Mouse (Mus musculus): Measurements from ENCODE around the gene Hmgcl. TPM values are rescaled to one million over a fixed set of nuclear protein-coding genes. Genes with fewer than 3 reads are reported as not detected.

Gene Hmgcl
- polyA plus RNA-seq, 1 experiment, result not detected

DNA sequence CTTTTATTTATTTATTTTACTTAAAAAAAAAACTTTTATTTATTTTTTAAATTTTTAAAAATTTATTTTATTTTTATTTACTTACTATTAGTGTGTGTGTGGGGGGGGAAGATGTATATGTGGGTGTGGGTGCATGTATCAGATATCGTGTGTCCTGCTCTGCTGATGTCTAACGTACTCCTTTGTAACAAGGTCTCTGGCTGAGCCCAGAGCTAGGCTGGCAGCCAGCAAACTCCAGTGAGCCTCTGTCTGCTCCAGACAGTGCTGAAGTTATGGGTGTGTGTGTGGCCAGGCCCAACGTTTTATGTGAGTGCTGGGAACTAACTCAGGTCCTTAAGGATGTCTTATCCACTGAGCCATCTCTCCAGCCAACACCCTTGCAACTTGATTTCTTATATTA, 34.1 kb upstream of the Hmgcl start:
- no peak for TF ChIP-seq POLR2A (IDR thresholded peaks at IDR 0.05; ENCODE audit: insufficient read depth, low read depth, low read length)
- no peak for TF ChIP-seq CTCF (IDR thresholded peaks at IDR 0.05; ENCODE audit: insufficient read depth, low read depth, low read length)
- WGBS, result 67% methylated on average over 3 of the region's 3 CpGs

DNA sequence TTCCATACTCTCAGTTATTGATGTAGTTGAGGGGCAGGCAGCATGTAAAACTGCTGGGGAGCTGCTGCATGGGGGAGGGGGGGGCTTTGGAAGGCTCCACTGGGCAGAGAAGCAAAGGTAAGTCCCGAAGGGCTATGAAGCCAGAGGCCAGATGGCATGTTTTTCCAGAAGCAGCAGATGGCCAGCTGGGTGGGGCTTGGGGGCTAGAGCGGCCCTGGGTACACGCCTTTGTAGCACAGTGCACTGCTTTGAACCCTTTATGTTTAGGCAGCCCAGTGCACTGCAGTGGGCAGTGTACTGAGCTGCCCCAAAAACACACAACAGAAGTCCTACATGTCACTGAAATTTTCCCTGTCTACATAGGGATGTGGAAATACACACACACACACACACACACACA, 33.4 kb upstream of the Hmgcl start:
- 68% methylated on average over 3 of the region's 3 CpGs for WGBS
- TF ChIP-seq CTCF (IDR thresholded peaks at IDR 0.05; ENCODE audit: insufficient read depth, low read depth, low read length), result no peak
- no peak for TF ChIP-seq POLR2A (IDR thresholded peaks at IDR 0.05; ENCODE audit: insufficient read depth, low read depth, low read length)
- H3K4me3 ChIP-seq (ENCODE audit: insufficient read depth, low read depth, low read length), result no peak overlapping the region
- no peaks in the 10 kb centered on the region for H3K4me1 ChIP-seq (ENCODE audit: control insufficient read depth, insufficient read depth, low read length)
- no peak overlapping the region for H3K27ac ChIP-seq (ENCODE audit: insufficient read depth, low read depth, low read length)

More for the DNA sequence above, 34.1 kb upstream of the Hmgcl start:
- Histone ChIP-seq H3K27ac (ENCODE audit: insufficient read depth, low read depth, low read length) (no peak overlapping the region), H3K4me1 (ENCODE audit: control insufficient read depth, insufficient read depth, low read length) (no peaks in the 10 kb centered on the region), H3K4me3 (ENCODE audit: insufficient read depth, low read depth, low read length) (no peak overlapping the region)

DNA sequence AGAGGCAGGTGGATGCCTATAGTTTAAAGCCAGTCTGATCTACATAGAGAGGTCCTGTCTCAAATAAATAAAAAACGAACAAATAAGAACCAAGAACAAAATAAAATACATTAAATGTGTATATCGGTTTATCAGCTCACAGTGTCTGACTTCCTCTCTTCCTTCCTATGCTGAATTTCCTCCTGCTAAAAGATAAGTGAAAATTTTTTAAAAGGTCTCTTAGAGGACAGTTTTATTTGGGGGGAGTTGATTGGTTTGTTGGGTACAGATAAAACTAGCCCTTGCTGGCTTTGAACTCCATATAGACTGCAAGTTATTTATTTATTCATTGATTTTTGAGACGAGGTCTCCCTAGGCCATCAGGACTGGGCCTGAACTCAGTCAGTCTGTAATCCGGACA, 32.8 kb upstream of the Hmgcl start:
- WGBS, result 82% methylated on average over 4 of the region's 4 CpGs
- Histone ChIP-seq H3K4me1 (ENCODE audit: control insufficient read depth, insufficient read depth, low read length) (no peaks in the 10 kb centered on the region), H3K4me3 (ENCODE audit: insufficient read depth, low read depth, low read length) (no peak overlapping the region), H3K27ac (ENCODE audit: insufficient read depth, low read depth, low read length) (no peak overlapping the region)
- no peak for TF ChIP-seq CTCF (IDR thresholded peaks at IDR 0.05; ENCODE audit: insufficient read depth, low read depth, low read length)
- TF ChIP-seq POLR2A (IDR thresholded peaks at IDR 0.05; ENCODE audit: insufficient read depth, low read depth, low read length), result no peak

DNA sequence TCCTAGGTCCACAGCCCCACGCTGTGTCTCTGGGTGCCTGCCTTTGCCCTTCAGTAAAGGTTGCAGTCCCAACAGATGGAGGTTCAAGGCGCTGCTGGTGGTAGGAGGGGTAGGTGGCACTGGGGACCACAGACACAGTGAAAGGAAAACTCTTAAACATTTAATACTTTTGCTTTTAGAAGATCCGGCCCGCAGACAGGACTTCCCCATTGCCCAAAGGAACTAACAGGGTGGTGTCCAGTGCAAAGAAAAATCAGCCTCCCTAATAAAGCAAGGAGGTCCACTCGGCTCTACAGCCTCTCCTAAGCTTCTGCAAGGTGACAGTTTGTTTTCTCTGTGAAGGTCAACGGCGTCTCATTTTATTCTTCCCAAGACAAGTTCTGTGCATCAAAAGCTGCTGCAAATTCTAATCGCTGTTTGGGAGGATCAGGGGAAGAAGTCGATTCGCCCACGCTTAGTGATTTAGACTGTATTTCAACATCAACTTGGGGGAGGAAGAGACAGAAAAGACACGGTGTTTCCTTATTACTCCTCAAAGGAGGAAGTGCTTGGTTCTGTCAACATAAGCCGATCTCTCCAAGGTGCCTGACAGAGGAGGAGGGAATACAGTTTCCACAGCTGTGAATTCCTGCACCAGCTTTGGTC, 27.5 kb upstream of the Hmgcl start:
- TF ChIP-seq POLR2A (IDR thresholded peaks at IDR 0.05; ENCODE audit: insufficient read depth, low read depth, low read length), result no peak
- TF ChIP-seq CTCF (IDR thresholded peaks at IDR 0.05; ENCODE audit: insufficient read depth, low read depth, low read length), result no peak
- H3K27ac ChIP-seq (ENCODE audit: insufficient read depth, low read depth, low read length), result no peak overlapping the region
- no peak overlapping the region for H3K4me3 ChIP-seq (ENCODE audit: insufficient read depth, low read depth, low read length)
- 72% methylated on average over 13 of the region's 13 CpGs for WGBS
- H3K4me1 ChIP-seq (ENCODE audit: control insufficient read depth, insufficient read depth, low read length), result peaks cover 8% of the 10 kb centered on the region

DNA sequence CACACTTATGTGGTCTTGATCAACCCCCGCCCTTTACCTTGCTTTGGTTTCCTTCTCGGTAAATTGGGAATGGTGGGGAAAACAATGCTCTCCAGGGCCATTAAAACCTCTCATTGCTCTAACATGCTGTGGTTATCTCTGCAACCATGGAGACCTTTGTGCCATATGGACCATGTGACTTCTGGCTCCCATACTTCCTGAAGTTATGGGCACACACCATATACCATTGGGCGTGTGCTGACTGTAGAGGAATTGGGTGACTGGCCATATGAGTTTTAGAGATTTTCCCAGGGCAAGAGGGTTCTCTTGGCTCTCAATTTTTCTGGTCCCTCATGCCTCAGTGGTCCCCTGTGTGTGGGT, 27.0 kb upstream of the Hmgcl start:
- TF ChIP-seq CTCF (IDR thresholded peaks at IDR 0.05; ENCODE audit: insufficient read depth, low read depth, low read length), result no peak
- 87% methylated on average over 3 of the region's 3 CpGs for WGBS
- peaks cover 8% of the 10 kb centered on the region for H3K4me1 ChIP-seq (ENCODE audit: control insufficient read depth, insufficient read depth, low read length)
- no peak overlapping the region for H3K27ac ChIP-seq (ENCODE audit: insufficient read depth, low read depth, low read length)
- H3K4me3 ChIP-seq (ENCODE audit: insufficient read depth, low read depth, low read length), result no peak overlapping the region

DNA sequence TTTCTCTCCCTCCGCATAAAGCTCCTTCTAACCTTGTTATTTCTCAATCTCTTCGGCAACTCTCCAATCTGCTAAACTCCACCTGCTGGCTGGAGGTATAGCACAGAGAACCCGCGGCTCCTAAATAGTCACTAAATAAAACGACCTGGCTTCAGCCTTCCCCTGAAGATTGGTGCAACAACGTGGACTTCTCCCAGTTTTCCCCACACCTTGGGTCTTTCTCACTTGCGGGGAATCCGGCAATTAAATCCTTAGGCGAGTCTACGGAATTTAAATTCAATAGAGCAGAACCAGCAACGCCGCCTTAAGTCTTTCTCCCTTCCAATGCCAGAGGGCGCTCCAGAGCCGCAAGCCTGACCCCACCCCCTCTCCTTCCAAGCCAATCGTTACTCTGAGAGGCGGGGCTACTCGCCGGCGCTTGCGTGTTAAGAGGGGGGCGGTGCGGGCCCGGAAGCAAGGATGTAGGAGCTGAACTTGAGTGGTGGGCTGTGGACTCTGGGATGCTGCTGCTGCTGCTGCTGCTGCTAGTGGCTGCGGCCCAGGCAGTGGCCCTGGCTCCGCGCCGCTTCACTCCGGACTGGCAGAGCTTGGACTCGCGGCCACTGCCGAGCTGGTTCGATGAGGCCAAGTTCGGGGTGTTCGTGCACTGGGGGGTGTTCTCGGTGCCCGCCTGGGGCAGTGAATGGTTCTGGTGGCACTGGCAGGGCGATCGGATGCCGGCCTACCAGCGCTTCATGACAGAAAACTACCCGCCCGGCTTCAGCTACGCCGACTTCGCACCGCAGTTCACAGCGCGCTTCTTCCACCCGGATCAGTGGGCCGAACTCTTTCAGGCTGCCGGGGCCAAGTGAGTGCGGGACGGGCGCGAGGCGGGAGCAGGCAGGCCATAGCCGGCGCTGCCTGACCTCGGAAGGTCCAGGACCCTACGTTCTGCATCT, 25.7 kb upstream of the Hmgcl start, which contains the start of gene Fuca1:
Gene Fuca1, plus strand, starts transcription at position 432 of the 938 bp plus-strand sequence.
- WGBS, result under 1% methylated on average over 60 of the region's 60 CpGs
- Histone ChIP-seq H3K4me1 (ENCODE audit: control insufficient read depth, insufficient read depth, low read length) (peaks cover 8% of the 10 kb centered on the region), H3K27ac (ENCODE audit: insufficient read depth, low read depth, low read length) (no peak within 1 kb of the TSS), H3K4me3 (ENCODE audit: insufficient read depth, low read depth, low read length) (peak within 1 kb of the TSS; percentile 88)
- TF ChIP-seq POLR2A (IDR thresholded peaks at IDR 0.05; ENCODE audit: insufficient read depth, low read depth, low read length) (peak; percentile 69), CTCF (IDR thresholded peaks at IDR 0.05; ENCODE audit: insufficient read depth, low read depth, low read length) (peak; percentile 82)

DNA sequence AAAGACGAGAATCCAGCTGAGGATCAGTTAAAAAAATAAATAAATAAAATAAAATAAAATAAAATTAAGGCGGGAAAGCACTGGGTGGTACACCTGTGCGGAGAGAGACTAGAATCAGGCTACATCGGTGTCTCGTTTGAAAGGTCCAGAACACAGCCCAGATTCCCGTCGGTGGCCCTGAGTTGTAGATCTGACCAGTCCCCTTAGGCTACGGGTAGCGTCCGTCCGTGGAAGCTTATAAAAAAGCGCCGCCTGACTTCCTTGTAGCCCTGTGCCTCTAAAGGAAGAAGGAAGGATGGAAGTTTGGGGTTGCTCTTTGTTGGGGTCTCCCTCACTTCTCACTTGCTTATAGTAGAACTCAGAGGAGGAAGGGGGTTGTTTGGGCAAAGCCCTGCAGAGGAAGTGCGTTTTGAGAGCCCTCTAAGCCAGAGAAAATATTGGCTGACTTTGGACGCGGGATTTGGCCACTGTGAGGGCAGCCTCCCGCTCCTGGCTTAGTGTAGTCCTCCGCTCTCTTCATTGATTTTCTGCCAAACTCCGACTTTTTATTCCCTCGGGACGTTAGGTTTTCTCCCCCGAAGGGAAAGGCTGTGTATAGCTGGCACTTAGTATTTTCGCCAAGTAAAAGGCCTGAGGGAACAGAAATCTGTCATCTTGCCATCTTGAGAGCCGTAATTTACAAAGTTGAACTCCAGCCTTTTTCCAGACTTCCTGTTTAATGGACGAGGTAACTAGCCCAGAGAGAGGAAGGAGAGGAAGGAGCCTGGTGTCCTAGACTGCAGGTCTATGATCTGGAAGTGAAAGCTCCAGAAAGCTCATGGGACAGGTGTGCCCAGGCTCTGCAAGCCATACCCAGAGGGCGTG, 24.8 kb upstream of the Hmgcl start:
- H3K4me3 ChIP-seq (ENCODE audit: insufficient read depth, low read depth, low read length), result peak overlapping the region; percentile 88
- no peak overlapping the region for H3K27ac ChIP-seq (ENCODE audit: insufficient read depth, low read depth, low read length)
- WGBS, result 4% methylated on average over 26 of the region's 26 CpGs
- H3K4me1 ChIP-seq (ENCODE audit: control insufficient read depth, insufficient read depth, low read length), result peaks cover 8% of the 10 kb centered on the region
- TF ChIP-seq POLR2A (IDR thresholded peaks at IDR 0.05; ENCODE audit: insufficient read depth, low read depth, low read length), result no peak
- TF ChIP-seq CTCF (IDR thresholded peaks at IDR 0.05; ENCODE audit: insufficient read depth, low read depth, low read length), result no peak

DNA sequence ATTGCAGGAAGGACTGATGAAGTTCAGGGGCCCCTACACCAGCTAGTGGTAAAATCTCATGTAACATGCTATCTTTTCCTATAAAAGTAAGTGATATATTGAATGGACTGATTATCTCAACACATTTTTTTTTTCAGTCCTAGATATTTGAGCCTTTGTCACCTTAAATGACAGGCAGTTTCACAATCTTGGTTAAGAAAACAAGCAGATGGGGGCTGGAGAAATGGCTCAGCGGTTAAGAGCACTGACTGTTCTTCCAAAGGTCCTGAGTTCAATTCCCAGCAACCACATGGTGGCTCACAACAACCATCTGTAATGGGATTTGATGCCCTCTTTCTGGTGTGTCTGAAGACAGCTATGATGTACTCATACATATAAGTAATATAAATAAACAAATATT, 24.1 kb upstream of the Hmgcl start:
- TF ChIP-seq CTCF (IDR thresholded peaks at IDR 0.05; ENCODE audit: insufficient read depth, low read depth, low read length), result no peak
- no peak for TF ChIP-seq POLR2A (IDR thresholded peaks at IDR 0.05; ENCODE audit: insufficient read depth, low read depth, low read length)
- WGBS, result 87% methylated on average over 1 of the region's 1 CpGs
- peaks cover 8% of the 10 kb centered on the region for H3K4me1 ChIP-seq (ENCODE audit: control insufficient read depth, insufficient read depth, low read length)
- no peak overlapping the region for H3K4me3 ChIP-seq (ENCODE audit: insufficient read depth, low read depth, low read length)
- no peak overlapping the region for H3K27ac ChIP-seq (ENCODE audit: insufficient read depth, low read depth, low read length)

Measured in olfactory bulb, adult 2 months (tissue).